Mouse (Mus musculus) neural tube, embryonic 12.5 days (tissue): ENCODE results near the gene Slc4a4. TPM values are rescaled to one million over a fixed set of nuclear protein-coding genes. Genes with fewer than 3 reads are reported as not detected.
A peak's percentile ranks its signal among the peaks of the same experiment; 100 is the strongest.

Experiments
- ATAC-seq: fragments of 200-750 bp; cut with Nextera tagmentation; 2 replicates; pipeline ENCODE4 v1.8.0; 2017; ENCODE audit warnings: low read depth, mild to moderate bottlenecking, moderate TSS enrichment, moderate library complexity; ENCODE audit not compliant: low FRiP score
- H3K27ac ChIP-seq: fragments of 300-500 bp; sonication (generic); 2 replicates; pipeline ENCODE4 v1.5.1; 2016
- H3K27me3 ChIP-seq: fragments of 300-500 bp; sonication (generic); replicated peaks from 2 replicates; pipeline ENCODE4 v1.6.1; 2016; ENCODE audit warnings: mild to moderate bottlenecking
- H3K36me3 ChIP-seq: fragments of 300-500 bp; sonication (generic); 2 replicates; pipeline ENCODE4 v1.6.1; 2016; ENCODE audit warnings: mild to moderate bottlenecking
- H3K4me1 ChIP-seq: fragments of 300-500 bp; sonication (generic); 2 replicates; pipeline ENCODE4 v1.6.1; 2016
- H3K4me2 ChIP-seq: fragments of 300-500 bp; sonication (generic); replicated peaks from 2 replicates; pipeline ENCODE4 v1.6.1; 2016; ENCODE audit warnings: mild to moderate bottlenecking
- H3K4me3 ChIP-seq: fragments of 300-500 bp; sonication (generic); 2 replicates; pipeline ENCODE4 v1.5.1; 2016
- H3K9ac ChIP-seq: fragments of 300-500 bp; sonication (generic); 2 replicates; pipeline ENCODE4 v1.6.1; 2016; ENCODE audit warnings: mild to moderate bottlenecking
- H3K9me3 ChIP-seq: fragments of 300-500 bp; sonication (generic); 2 replicates; pipeline ENCODE4 v1.6.1; 2016; ENCODE audit warnings: mild to moderate bottlenecking
- WGBS: fragments of 180-500 bp; shearing (Covaris S2); methylation state at CpG from one replicate; pipeline ENCODE4 v1.1.7; 2016; 5-methylcytosine and 5-hydroxymethylcytosine counted together
- polyA plus RNA-seq: library from polyadenylated mRNA; unstranded; fragments of >200 nt; fragmentation: Nextera tagmentation; extraction: Ambion mirVana; gene quantifications from 2 replicates; pipeline ENCODE4 v1.2.1, GENCODE M21; 2016

Slc4a4 gene
- 2.6 and 3.9 TPM in 2 replicates for polyA plus RNA-seq

DNA sequence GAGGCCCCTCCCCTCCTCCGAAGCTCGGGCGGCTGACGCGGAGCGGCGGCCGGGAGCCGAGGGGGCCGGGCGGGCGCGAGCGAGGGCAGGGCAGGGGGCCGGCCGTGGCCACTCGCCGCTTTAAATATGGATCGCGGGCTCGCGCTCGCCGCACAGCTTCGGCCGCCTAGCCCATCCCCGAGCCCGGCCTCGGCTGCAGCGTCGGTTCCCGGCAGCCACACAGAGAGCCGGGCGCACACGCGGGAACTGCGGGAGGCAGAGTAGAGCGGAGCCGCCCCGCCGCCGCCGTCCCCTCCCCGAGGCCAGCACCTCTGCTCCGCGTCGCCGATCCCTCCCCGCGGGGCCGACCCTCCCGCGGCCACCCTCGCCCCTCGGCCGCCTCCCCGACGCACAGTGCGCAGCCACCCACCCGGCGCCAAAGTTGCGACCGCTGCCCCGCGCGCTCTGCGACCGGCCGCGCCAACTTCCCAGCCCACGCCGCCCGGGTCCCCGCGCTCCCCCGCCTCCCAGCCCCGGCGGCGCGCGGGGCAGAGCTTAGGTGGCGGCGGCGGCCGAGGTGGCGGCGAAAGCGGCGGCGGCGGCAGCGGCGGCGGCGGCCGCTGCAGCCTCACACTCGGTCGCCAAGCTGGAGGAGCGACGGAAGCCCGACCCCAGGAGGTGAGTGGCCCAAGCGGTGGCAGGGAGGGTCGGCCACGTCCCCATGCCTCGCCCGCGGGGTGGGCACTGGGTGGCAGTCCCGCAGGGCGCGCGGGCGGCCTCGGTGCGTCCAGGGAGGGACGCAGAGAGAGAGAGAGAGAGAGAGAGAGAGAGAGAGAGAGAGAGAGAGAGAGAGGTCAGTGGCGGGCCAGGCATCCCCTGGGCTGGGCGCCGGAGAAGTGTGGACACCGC lies at the start of gene Slc4a4:
Gene Slc4a4 (plus strand): TSS at position 151 of the 888 bp plus-strand sequence.
- Histone ChIP-seq H3K4me3 (peak within 1 kb of the TSS; percentile 69), H3K9ac (peak within 1 kb of the TSS; percentile 74), H3K9me3 (no peaks in the 10 kb centered on the region), H3K4me1 (0 out of 2 replicates have a peak, but pooled peaks cover 12% of the 10 kb centered on the region), H3K27ac (no peak within 1 kb of the TSS), H3K36me3 (no peaks in the 10 kb centered on the region), H3K4me2 (peak within 1 kb of the TSS; percentile 98), H3K27me3 (peaks cover 3% of the 10 kb centered on the region; the same call in 1 of the 2 replicates)
- ATAC-seq: peak; percentile 78
- under 1% methylated on average over 105 of the region's 119 CpGs for WGBS

DNA sequence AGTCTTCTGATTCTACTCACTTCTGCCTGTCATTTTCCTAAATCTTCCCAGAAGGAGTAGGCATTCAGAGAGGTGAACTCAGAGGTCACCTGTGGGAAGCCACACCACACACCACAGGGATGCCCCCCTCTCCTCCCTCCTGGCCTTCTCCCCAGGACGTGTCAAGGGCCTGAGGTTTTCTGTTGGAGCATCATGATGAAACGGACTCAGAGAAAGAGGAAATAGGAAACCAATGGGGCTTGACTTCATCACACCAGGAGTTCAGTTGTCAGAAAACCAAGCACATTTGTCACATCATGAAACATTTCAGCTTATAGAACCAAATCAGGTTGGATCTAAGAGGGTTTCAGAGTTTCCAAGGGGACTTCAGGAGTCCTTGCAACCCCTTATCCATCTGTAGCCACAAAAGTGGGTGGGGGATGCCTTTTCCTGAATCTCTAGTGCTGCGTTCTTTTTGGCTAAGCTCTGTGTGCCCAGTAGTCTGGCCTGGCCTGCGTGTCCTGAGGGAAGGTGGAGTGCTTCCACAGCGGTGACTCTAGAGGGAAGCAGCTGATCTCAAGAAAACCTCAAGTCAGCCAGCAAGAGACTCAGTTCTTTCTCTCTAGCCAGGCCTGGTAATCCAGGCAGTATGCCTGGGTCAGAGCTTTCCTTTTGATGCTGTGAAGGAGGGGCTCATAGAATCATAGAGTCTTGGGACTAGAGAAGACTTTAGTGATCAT lies 46.4 kb upstream of the Slc4a4 start:
- Histone ChIP-seq H3K9ac (no peak overlapping the region), H3K4me2 (no peak overlapping the region), H3K27me3 (no peaks in the 10 kb centered on the region), H3K4me3 (no peak overlapping the region), H3K4me1 (no peaks in the 10 kb centered on the region), H3K9me3 (no peaks in the 10 kb centered on the region), H3K36me3 (no peaks in the 10 kb centered on the region), H3K27ac (no peak overlapping the region)
- 76% methylated on average over 5 of the region's 5 CpGs for WGBS
- ATAC-seq: no peak

- no peak overlapping the region for H3K4me3 ChIP-seq
- no peaks in the 10 kb centered on the region for H3K27me3 ChIP-seq
- no peak overlapping the region for H3K27ac ChIP-seq
- 94% methylated on average over 3 of the region's 3 CpGs for WGBS
- H3K9ac ChIP-seq: no peak overlapping the region
- no peaks in the 10 kb centered on the region for H3K36me3 ChIP-seq
- H3K4me2 ChIP-seq: no peak overlapping the region
- no peaks in the 10 kb centered on the region for H3K4me1 ChIP-seq
- ATAC-seq: no peak
- H3K9me3 ChIP-seq: no peaks in the 10 kb centered on the region
Observed at GRCm38 (mm10) chr5:88857311-88857710, 29.3 kb upstream of the Slc4a4 start.

- Histone ChIP-seq H3K27ac (no peak overlapping the region), H3K9me3 (no peaks in the 10 kb centered on the region), H3K9ac (no peak overlapping the region), H3K4me1 (no peaks in the 10 kb centered on the region), H3K4me2 (no peak overlapping the region), H3K36me3 (no peaks in the 10 kb centered on the region), H3K27me3 (no peaks in the 10 kb centered on the region), H3K4me3 (no peak overlapping the region)
- ATAC-seq: no peak
- WGBS: 94% methylated on average over 4 of the region's 4 CpGs
Observed at GRCm38 (mm10) chr5:88857801-88858200, 28.8 kb upstream of the Slc4a4 start.

GRCm38 (mm10) chr5:88858226-88858625 lies 28.4 kb upstream of the Slc4a4 start:
- H3K27me3 ChIP-seq: no peaks in the 10 kb centered on the region
- H3K4me3 ChIP-seq: no peak overlapping the region
- no peaks in the 10 kb centered on the region for H3K9me3 ChIP-seq
- H3K9ac ChIP-seq: no peak overlapping the region
- no peaks in the 10 kb centered on the region for H3K4me1 ChIP-seq
- no peak overlapping the region for H3K4me2 ChIP-seq
- no peaks in the 10 kb centered on the region for H3K36me3 ChIP-seq
- H3K27ac ChIP-seq: no peak overlapping the region
- no peak for ATAC-seq
- 85% methylated on average over 4 of the region's 4 CpGs for WGBS

DNA sequence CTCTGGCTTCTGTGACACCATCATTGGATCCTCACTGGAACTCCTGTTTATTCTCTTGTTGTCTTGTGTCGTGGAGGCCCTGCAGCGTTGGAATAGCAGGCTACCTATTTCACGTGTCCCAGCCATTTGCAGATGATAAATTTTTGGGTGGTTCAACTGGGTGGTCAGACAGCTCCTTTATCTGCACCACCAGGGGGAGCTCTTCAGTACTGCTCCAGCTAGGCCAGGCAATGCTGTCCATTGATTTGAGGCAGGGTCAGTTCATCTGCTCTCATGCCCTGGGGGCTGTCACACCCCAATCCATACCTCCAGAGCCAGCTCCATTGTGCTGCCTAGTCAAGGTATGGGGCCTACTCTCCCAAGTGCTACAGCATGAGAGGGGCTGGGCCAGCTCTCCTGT lies 24.5 kb upstream of the Slc4a4 start:
- 66% methylated on average over 3 of the region's 3 CpGs for WGBS
- no peaks in the 10 kb centered on the region for H3K9me3 ChIP-seq
- ATAC-seq: no peak
- H3K9ac ChIP-seq: no peak overlapping the region
- no peak overlapping the region for H3K4me3 ChIP-seq
- H3K4me1 ChIP-seq: no peaks in the 10 kb centered on the region
- H3K27me3 ChIP-seq: no peaks in the 10 kb centered on the region
- no peak overlapping the region for H3K27ac ChIP-seq
- no peaks in the 10 kb centered on the region for H3K36me3 ChIP-seq
- H3K4me2 ChIP-seq: no peak overlapping the region

GRCm38 (mm10) chr5:88862794-88863193 lies 23.8 kb upstream of the Slc4a4 start:
- WGBS: 97% methylated on average over 2 of the region's 2 CpGs
- H3K36me3 ChIP-seq: no peaks in the 10 kb centered on the region
- no peak overlapping the region for H3K9ac ChIP-seq
- H3K4me2 ChIP-seq: no peak overlapping the region
- no peak for ATAC-seq
- no peak overlapping the region for H3K4me3 ChIP-seq
- no peaks in the 10 kb centered on the region for H3K9me3 ChIP-seq
- H3K27me3 ChIP-seq: no peaks in the 10 kb centered on the region
- H3K27ac ChIP-seq: no peak overlapping the region
- H3K4me1 ChIP-seq: no peaks in the 10 kb centered on the region

GRCm38 (mm10) chr5:88884101-88884500 lies 2.5 kb upstream of the Slc4a4 start:
- no peak overlapping the region for H3K27ac ChIP-seq
- WGBS: 25% methylated on average over 3 of the region's 3 CpGs
- H3K9me3 ChIP-seq: no peaks in the 10 kb centered on the region
- H3K4me2 ChIP-seq: no peak overlapping the region
- no peak overlapping the region for H3K4me3 ChIP-seq
- H3K27me3 ChIP-seq: peaks cover 3% of the 10 kb centered on the region; the same call in 1 of the 2 replicates
- no peak for ATAC-seq
- no peak overlapping the region for H3K9ac ChIP-seq
- H3K4me1 ChIP-seq: 0 out of 2 replicates have a peak, but pooled peaks cover 12% of the 10 kb centered on the region
- H3K36me3 ChIP-seq: no peaks in the 10 kb centered on the region

DNA sequence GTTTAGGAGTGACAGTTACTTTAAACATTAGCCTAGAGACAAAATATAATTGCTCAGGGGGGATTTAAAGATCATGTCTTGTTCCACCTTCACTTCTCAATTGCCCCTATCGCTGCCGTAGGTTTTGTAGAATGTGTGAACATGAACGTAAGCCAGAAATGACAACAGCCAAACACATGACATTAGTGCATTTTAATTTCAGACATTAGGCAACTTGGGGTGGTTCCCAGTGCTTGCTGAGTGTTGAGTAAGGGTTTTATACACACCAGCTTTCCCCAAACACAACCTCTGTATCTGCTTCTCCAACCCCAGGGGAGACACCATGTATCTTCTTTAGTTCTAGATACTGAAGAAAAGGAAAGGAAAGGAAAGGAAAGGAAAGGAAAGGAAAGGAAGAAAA lies 1.1 kb upstream of the Slc4a4 start:
- no peak overlapping the region for H3K4me2 ChIP-seq

DNA sequence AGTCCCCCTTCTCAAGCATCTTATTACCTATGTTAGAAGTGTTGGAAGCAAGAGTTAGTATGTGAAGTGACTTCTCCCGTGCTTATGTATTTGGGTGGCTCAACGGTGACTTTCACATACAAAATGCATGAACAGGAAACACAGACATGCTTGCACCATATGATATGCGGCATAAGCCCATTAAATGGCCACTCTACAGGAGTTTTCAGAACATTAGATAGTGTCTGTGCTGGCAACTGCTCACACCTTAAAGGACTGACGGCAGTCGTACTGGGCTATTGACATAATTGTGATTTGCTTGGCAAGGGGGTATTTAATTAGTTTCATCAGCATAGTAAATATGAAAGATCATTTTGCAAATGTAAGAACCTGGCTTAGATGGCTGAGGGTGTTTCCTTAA lies 674 bp upstream of the Slc4a4 start:
- Histone ChIP-seq H3K9me3 (no peaks in the 10 kb centered on the region), H3K36me3 (no peaks in the 10 kb centered on the region), H3K4me2 (peak overlapping the region; percentile 98), H3K27me3 (peaks cover 3% of the 10 kb centered on the region; the same call in 1 of the 2 replicates), H3K4me1 (0 out of 2 replicates have a peak, but pooled peaks cover 12% of the 10 kb centered on the region), H3K27ac (no peak overlapping the region), H3K9ac (no peak overlapping the region), H3K4me3 (no peak overlapping the region)
- no peak for ATAC-seq
- 49% methylated on average over 5 of the region's 5 CpGs for WGBS

More for the DNA sequence above, 1.1 kb upstream of the Slc4a4 start:
- Histone ChIP-seq H3K27ac (no peak overlapping the region), H3K4me3 (no peak overlapping the region), H3K4me1 (0 out of 2 replicates have a peak, but pooled peaks cover 12% of the 10 kb centered on the region), H3K36me3 (no peaks in the 10 kb centered on the region), H3K9me3 (no peaks in the 10 kb centered on the region), H3K27me3 (peaks cover 3% of the 10 kb centered on the region; the same call in 1 of the 2 replicates), H3K9ac (no peak overlapping the region)
- ATAC-seq: no peak
- 92% methylated on average over 3 of the region's 3 CpGs for WGBS

DNA sequence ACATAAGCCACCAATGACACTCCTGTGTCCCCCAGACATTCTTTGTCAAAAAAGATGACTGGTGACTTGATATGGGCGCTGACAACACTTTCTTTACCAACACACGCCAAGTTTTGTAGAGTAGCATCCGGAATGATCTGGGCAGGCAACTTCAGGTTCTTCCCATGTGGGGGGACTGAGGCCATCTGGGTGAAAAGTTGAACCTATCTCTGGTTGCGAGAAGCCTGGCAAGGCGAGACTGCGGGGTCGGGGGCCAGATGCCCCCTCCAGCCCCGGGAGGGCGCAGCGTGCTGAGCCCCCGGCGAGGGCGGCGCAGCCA lies 310 bp upstream of the Slc4a4 start:
- Histone ChIP-seq H3K9ac (peak overlapping the region; percentile 74), H3K9me3 (no peaks in the 10 kb centered on the region), H3K36me3 (no peaks in the 10 kb centered on the region), H3K27me3 (peaks cover 3% of the 10 kb centered on the region; the same call in 1 of the 2 replicates), H3K4me2 (peak overlapping the region; percentile 98), H3K27ac (no peak overlapping the region), H3K4me3 (peak overlapping the region; percentile 69), H3K4me1 (0 out of 2 replicates have a peak, but pooled peaks cover 12% of the 10 kb centered on the region)
- WGBS: under 1% methylated on average over 13 of the region's 14 CpGs
- no peak for ATAC-seq
